Mouse (Mus musculus) limb, embryonic 12.5 days (tissue): ENCODE measurements around the gene Cryzl2. TPM values are rescaled to one million over a fixed set of nuclear protein-coding genes. Genes with fewer than 3 reads are reported as not detected.
A peak's percentile ranks its signal among the peaks of the same experiment; 100 is the strongest.

Source experiments
- ATAC-seq: fragments of 200-750 bp; cut with Nextera tagmentation; 2 replicates; pipeline ENCODE4 v1.8.0; 2017; ENCODE audit warnings: low read depth, moderate TSS enrichment; ENCODE audit not compliant: insufficient number of reproducible peaks, insufficient read depth, low FRiP score, low TSS enrichment
- H3K27ac ChIP-seq: fragments of 300-500 bp; sonication (generic); 2 replicates; pipeline ENCODE4 v1.5.1; 2016; ENCODE audit warnings: mild to moderate bottlenecking, moderate library complexity
- H3K27me3 ChIP-seq: fragments of 300-500 bp; sonication (generic); 2 replicates; pipeline ENCODE4 v1.6.1; 2016; ENCODE audit warnings: mild to moderate bottlenecking, moderate library complexity
- H3K36me3 ChIP-seq: fragments of 300-500 bp; sonication (generic); 2 replicates; pipeline ENCODE4 v1.6.1; 2016; ENCODE audit warnings: mild to moderate bottlenecking, moderate library complexity
- H3K4me1 ChIP-seq: fragments of 300-500 bp; sonication (generic); replicated peaks from 2 replicates; pipeline ENCODE4 v1.6.1; 2016
- H3K4me2 ChIP-seq: fragments of 300-500 bp; sonication (generic); 2 replicates; pipeline ENCODE4 v1.6.1; 2016; ENCODE audit warnings: mild to moderate bottlenecking, moderate library complexity
- H3K4me3 ChIP-seq: fragments of 300-500 bp; sonication (generic); replicated peaks from 2 replicates; pipeline ENCODE4 v1.5.1; 2016; ENCODE audit warnings: mild to moderate bottlenecking
- H3K9ac ChIP-seq: fragments of 300-500 bp; sonication (generic); replicated peaks from 2 replicates; pipeline ENCODE4 v1.6.1; 2016; ENCODE audit warnings: mild to moderate bottlenecking, moderate library complexity
- H3K9me3 ChIP-seq: fragments of 300-500 bp; sonication (generic); 2 replicates; pipeline ENCODE4 v1.6.1; 2016; ENCODE audit warnings: mild to moderate bottlenecking, moderate library complexity
- WGBS: fragments of 180-500 bp; shearing (Covaris S2); methylation state at CpG from one replicate; pipeline ENCODE4 v1.1.7; 2016; 5-methylcytosine and 5-hydroxymethylcytosine counted together
- polyA plus RNA-seq: library from polyadenylated mRNA; unstranded; fragments of >200 nt; fragmentation: Nextera tagmentation; extraction: Ambion mirVana; gene quantifications from 2 replicates; pipeline ENCODE4 v1.2.1, GENCODE M21; 2016

Cryzl2 gene
- polyA plus RNA-seq, 1 experiment from 2014 or later: 8.2 TPM

- Histone ChIP-seq H3K36me3 (no peaks in the 10 kb centered on the region), H3K27me3 (no peaks in the 10 kb centered on the region), H3K4me1 (peaks cover 4% of the 10 kb centered on the region; the same call in 1 of the 2 replicates), H3K9ac (no peak overlapping the region), H3K4me3 (no peak overlapping the region), H3K9me3 (no peaks in the 10 kb centered on the region), H3K27ac (no peak overlapping the region), H3K4me2 (no peak overlapping the region)
- no peak for ATAC-seq
- 79% methylated on average over 2 of the region's 2 CpGs for WGBS
Observed at GRCm38 (mm10) chr1:157476231-157476630, 17.9 kb downstream of the Cryzl2 start.

- no peak for ATAC-seq
- Histone ChIP-seq H3K27ac (no peak overlapping the region), H3K4me3 (no peak overlapping the region), H3K36me3 (no peaks in the 10 kb centered on the region), H3K9ac (no peak overlapping the region), H3K9me3 (no peaks in the 10 kb centered on the region), H3K4me1 (no peaks in the 10 kb centered on the region), H3K4me2 (no peak overlapping the region), H3K27me3 (no peaks in the 10 kb centered on the region)
- 29% methylated on average over 9 of the region's 9 CpGs for WGBS
Observed at GRCm38 (mm10) chr1:157480090-157480489, 21.7 kb downstream of the Cryzl2 start.

GRCm38 (mm10) chr1:157480901-157481300, 22.5 kb downstream of the Cryzl2 start:
- Histone ChIP-seq H3K36me3 (no peaks in the 10 kb centered on the region), H3K4me2 (no peak overlapping the region), H3K27ac (no peak overlapping the region), H3K27me3 (no peaks in the 10 kb centered on the region), H3K9me3 (no peaks in the 10 kb centered on the region), H3K4me3 (no peak overlapping the region), H3K4me1 (no peaks in the 10 kb centered on the region), H3K9ac (no peak overlapping the region)
- 51% methylated on average over 3 of the region's 3 CpGs for WGBS
- ATAC-seq: no peak

GRCm38 (mm10) chr1:157481666-157482065, 23.3 kb downstream of the Cryzl2 start:
- ATAC-seq: no peak
- Histone ChIP-seq H3K9me3 (no peaks in the 10 kb centered on the region), H3K36me3 (no peaks in the 10 kb centered on the region), H3K4me2 (no peak overlapping the region), H3K4me1 (no peaks in the 10 kb centered on the region), H3K4me3 (no peak overlapping the region), H3K27me3 (no peaks in the 10 kb centered on the region), H3K27ac (no peak overlapping the region), H3K9ac (no peak overlapping the region)
- 94% methylated on average over 6 of the region's 6 CpGs for WGBS

GRCm38 (mm10) chr1:157484161-157484560, 25.8 kb downstream of the Cryzl2 start:
- no peak overlapping the region for H3K27ac ChIP-seq
- H3K9me3 ChIP-seq: no peaks in the 10 kb centered on the region
- H3K36me3 ChIP-seq: no peaks in the 10 kb centered on the region
- ATAC-seq: no peak
- H3K4me1 ChIP-seq: no peaks in the 10 kb centered on the region
- no peak overlapping the region for H3K4me2 ChIP-seq
- H3K9ac ChIP-seq: no peak overlapping the region
- 92% methylated on average over 4 of the region's 4 CpGs for WGBS
- no peak overlapping the region for H3K4me3 ChIP-seq
- no peaks in the 10 kb centered on the region for H3K27me3 ChIP-seq

- Histone ChIP-seq H3K9me3 (no peaks in the 10 kb centered on the region), H3K9ac (no peak overlapping the region), H3K4me1 (0 out of 2 replicates have a peak, but pooled peaks cover 5% of the 10 kb centered on the region), H3K27ac (no peak overlapping the region), H3K27me3 (no peaks in the 10 kb centered on the region; the same call in 1 of the 2 replicates), H3K36me3 (no peaks in the 10 kb centered on the region), H3K4me3 (no peak overlapping the region), H3K4me2 (no peak overlapping the region)
- ATAC-seq: peak; percentile 9; the same call in 1 of the 2 replicates
- WGBS: 80% methylated on average over 1 of the region's 1 CpGs
Observed at GRCm38 (mm10) chr1:157500657-157501056, 42.3 kb downstream of the Cryzl2 start.

GRCm38 (mm10) chr1:157501352-157501945, 43.1 kb downstream of the Cryzl2 start:
- no peaks in the 10 kb centered on the region for H3K9me3 ChIP-seq
- no peaks in the 10 kb centered on the region; the same call in 1 of the 2 replicates for H3K27me3 ChIP-seq
- H3K4me1 ChIP-seq: no peaks in the 10 kb centered on the region; the same call in 1 of the 2 replicates
- no peak overlapping the region for H3K27ac ChIP-seq
- H3K4me2 ChIP-seq: no peak overlapping the region
- H3K36me3 ChIP-seq: no peaks in the 10 kb centered on the region
- 93% methylated on average over 6 of the region's 6 CpGs for WGBS
- H3K9ac ChIP-seq: no peak overlapping the region
- H3K4me3 ChIP-seq: no peak overlapping the region
- no peak for ATAC-seq

GRCm38 (mm10) chr1:157503071-157503470, 44.7 kb downstream of the Cryzl2 start:
- Histone ChIP-seq H3K36me3 (no peaks in the 10 kb centered on the region), H3K4me2 (no peak overlapping the region), H3K4me1 (peaks cover 8% of the 10 kb centered on the region), H3K4me3 (no peak overlapping the region), H3K27me3 (no peaks in the 10 kb centered on the region; the same call in 1 of the 2 replicates), H3K9ac (no peak overlapping the region), H3K9me3 (no peaks in the 10 kb centered on the region), H3K27ac (no peak overlapping the region)
- WGBS: 83% methylated on average over 6 of the region's 6 CpGs
- ATAC-seq: no peak

GRCm38 (mm10) chr1:157506522-157506921, 48.1 kb downstream of the Cryzl2 start, which contains the start of gene Sec16b:
Sec16b (plus strand) TSS chr1:157506728.
- H3K27me3 ChIP-seq: no peaks in the 10 kb centered on the region
- no peaks in the 10 kb centered on the region for H3K9me3 ChIP-seq
- no peak within 1 kb of the TSS for H3K4me3 ChIP-seq
- 10% methylated on average over 5 of the region's 5 CpGs for WGBS
- no peaks in the 10 kb centered on the region for H3K36me3 ChIP-seq
- H3K4me2 ChIP-seq: peak within 1 kb of the TSS; percentile 24
- peaks cover 8% of the 10 kb centered on the region for H3K4me1 ChIP-seq
- no peak for ATAC-seq
- no peak within 1 kb of the TSS for H3K9ac ChIP-seq
- no peak within 1 kb of the TSS for H3K27ac ChIP-seq

GRCm38 (mm10) chr1:157506995-157507595, 48.7 kb downstream of the Cryzl2 start:
- Histone ChIP-seq H3K4me3 (no peak overlapping the region), H3K27ac (no peak overlapping the region), H3K4me2 (peak overlapping the region; percentile 2; the same call in 1 of the 2 replicates), H3K27me3 (no peaks in the 10 kb centered on the region), H3K9ac (no peak overlapping the region), H3K4me1 (peaks cover 8% of the 10 kb centered on the region), H3K36me3 (no peaks in the 10 kb centered on the region), H3K9me3 (no peaks in the 10 kb centered on the region)
- 43% methylated on average over 4 of the region's 4 CpGs for WGBS
- ATAC-seq: no peak

GRCm38 (mm10) chr1:157507814-157508213, 49.4 kb downstream of the Cryzl2 start:
- H3K4me1 ChIP-seq: peaks cover 8% of the 10 kb centered on the region
- H3K27me3 ChIP-seq: no peaks in the 10 kb centered on the region
- H3K27ac ChIP-seq: no peak overlapping the region
- H3K36me3 ChIP-seq: no peaks in the 10 kb centered on the region
- peak overlapping the region; percentile 10; the same call in 1 of the 2 replicates for H3K4me2 ChIP-seq
- no peaks in the 10 kb centered on the region for H3K9me3 ChIP-seq
- WGBS: 36% methylated on average over 5 of the region's 5 CpGs
- no peak overlapping the region for H3K9ac ChIP-seq
- no peak overlapping the region for H3K4me3 ChIP-seq
- ATAC-seq: no peak; the same call in 1 of the 2 replicates
